Mouse (Mus musculus) liver, embryonic 14.5 days (tissue): ENCODE measurements around the gene Plcd3. TPM values are rescaled to one million over a fixed set of nuclear protein-coding genes. Genes with fewer than 3 reads are reported as not detected.

Experiments used
- ATAC-seq: fragments of 200-750 bp; cut with Nextera tagmentation; 2 replicates; pipeline ENCODE4 v1.8.0; 2017; ENCODE audit warnings: moderate number of reproducible peaks, mild to moderate bottlenecking, moderate library complexity; ENCODE audit not compliant: insufficient read depth
- DNase-seq, 3 experiments: peaks; one replicate each; pipeline ENCODE4 v3.0.0-alpha.2; 2012 to 2013; ENCODE audit warnings: low read depth in 3 of 3, low spot score in 3 of 3
- H3K27ac ChIP-seq: fragments of 300-500 bp; sonication (generic); 2 replicates; pipeline ENCODE4 v1.5.1; 2014; ENCODE audit warnings: moderate library complexity, mild to moderate bottlenecking, control low read depth, inconsistent platforms
- H3K27me3 ChIP-seq: fragments of 300-500 bp; sonication (generic); 2 replicates; pipeline ENCODE4 v1.6.1; 2014; ENCODE audit warnings: mild to moderate bottlenecking, low read length, moderate library complexity; ENCODE audit not compliant: control insufficient read depth, insufficient read depth
- H3K36me3 ChIP-seq: fragments of 300-500 bp; sonication (generic); replicated peaks from 2 replicates; pipeline ENCODE4 v1.6.1; 2014; ENCODE audit warnings: low read depth; ENCODE audit not compliant: control insufficient read depth, insufficient read depth
- H3K4me1 ChIP-seq, 2 experiments: fragments of 200-500 bp in 1 of 2; fragments of 300-500 bp in 1 of 2; sonication (generic) in 1 of 2; replicated peaks; 2 replicates each; pipeline ENCODE4 v1.6.1; 2012 to 2014; ENCODE audit warnings: antibody characterized with exemption in 1 of 2, inconsistent platforms in 1 of 2, low read length in 1 of 2; ENCODE audit not compliant: control insufficient read depth in 2 of 2, insufficient read depth in 2 of 2
- H3K4me2 ChIP-seq: fragments of 300-500 bp; sonication (generic); 2 replicates; pipeline ENCODE4 v1.6.1; 2014; ENCODE audit warnings: low read depth, mild to moderate bottlenecking, control low read depth, moderate library complexity
- H3K4me3 ChIP-seq, 2 experiments: fragments of 200-500 bp in 1 of 2; fragments of 300-500 bp in 1 of 2; sonication (generic) in 1 of 2; 2 replicates each; pipeline ENCODE4 v1.5.1; 2012 to 2014; ENCODE audit warnings: low read depth in 2 of 2, low read length in 2 of 2, mild to moderate bottlenecking in 2 of 2, control low read depth in 1 of 2, inconsistent platforms in 1 of 2, moderate library complexity in 1 of 2; ENCODE audit not compliant: insufficient read depth in 1 of 2
- H3K9ac ChIP-seq: fragments of 300-500 bp; sonication (generic); replicated peaks from 2 replicates; pipeline ENCODE4 v1.6.1; 2014; ENCODE audit warnings: mild to moderate bottlenecking, control low read depth, moderate library complexity
- H3K9me3 ChIP-seq: fragments of 300-500 bp; sonication (generic); 2 replicates; pipeline ENCODE4 v1.6.1; 2016; ENCODE audit warnings: low read length, mixed read lengths; ENCODE audit not compliant: control insufficient read depth
- CTCF ChIP-seq: IDR thresholded peaks from 2 replicates; pipeline ENCODE4 v1.5.1; 2016; ENCODE audit warnings: antibody characterized with exemption, low read depth, control low read depth
- EP300 ChIP-seq: IDR thresholded peaks from 2 replicates; pipeline ENCODE4 v1.6.1; 2016; ENCODE audit warnings: antibody characterized with exemption, low read depth
- WGBS: fragments of 180-500 bp; shearing (Covaris S2); extraction: QIAGEN DNeasy Blood & Tissue Kit; methylation state at CpG from one replicate; pipeline ENCODE4 v1.1.7; 2014; ENCODE audit not compliant: insufficient replicate concordance; 5-methylcytosine and 5-hydroxymethylcytosine counted together
- polyA plus RNA-seq, 2 experiments: library from polyadenylated mRNA; depleted of rRNA in 1 of 2; stranded (reverse) in 1 of 2; unstranded in 1 of 2; fragments of >200 nt; fragmentation: Nextera tagmentation in 1 of 2; extraction: Ambion mirVana in 1 of 2; gene quantifications; 2 replicates each; pipeline versions ENCODE4 v1.2.1 to v1.2.3; 2012 to 2014

Plcd3 gene
- polyA plus RNA-seq, 2 experiments = 0.29 to 0.31 TPM

- no peak overlapping the region for H3K4me3 ChIP-seq
- 92% methylated on average over 10 of the region's 10 CpGs for WGBS
- no peaks in the 10 kb centered on the region for H3K27me3 ChIP-seq
- no peak overlapping the region for H3K9ac ChIP-seq
- H3K36me3 ChIP-seq = peaks cover 19% of the 10 kb centered on the region
- H3K4me1 ChIP-seq = no peaks in the 10 kb centered on the region
- H3K4me2 ChIP-seq = no peak overlapping the region
- no peak for ATAC-seq
- no peaks in the 10 kb centered on the region for H3K9me3 ChIP-seq
- no peak overlapping the region for H3K27ac ChIP-seq
- no peak for DNase-seq
- TF ChIP-seq EP300 = no peak
- no peak for TF ChIP-seq CTCF
Measured at GRCm38 (mm10) chr11:103070322-103070880, 31.1 kb downstream of the Plcd3 start.

- ATAC-seq = no peak
- no peak for DNase-seq
- Histone ChIP-seq H3K4me1 (no peaks in the 10 kb centered on the region), H3K27ac (no peak overlapping the region), H3K9ac (no peak overlapping the region), H3K4me2 (no peak overlapping the region), H3K4me3 (no peak overlapping the region), H3K9me3 (no peaks in the 10 kb centered on the region), H3K36me3 (peaks cover 20% of the 10 kb centered on the region), H3K27me3 (no peaks in the 10 kb centered on the region)
- TF ChIP-seq EP300 = no peak
- 80% methylated on average over 2 of the region's 2 CpGs for WGBS
Measured at GRCm38 (mm10) chr11:103069731-103070130, 31.7 kb downstream of the Plcd3 start.

- no peak for ATAC-seq
- Histone ChIP-seq H3K27ac (no peak overlapping the region), H3K27me3 (no peaks in the 10 kb centered on the region), H3K9ac (no peak overlapping the region), H3K9me3 (no peaks in the 10 kb centered on the region), H3K4me3 (no peak overlapping the region), H3K36me3 (peaks cover 29% of the 10 kb centered on the region), H3K4me2 (no peak overlapping the region), H3K4me1 (no peaks in the 10 kb centered on the region)
- TF ChIP-seq CTCF (no peak), EP300 (no peak)
- no peak for DNase-seq
- WGBS = 90% methylated on average over 11 of the region's 11 CpGs
Measured at GRCm38 (mm10) chr11:103068884-103069283, 32.6 kb downstream of the Plcd3 start.

- TF ChIP-seq CTCF = no peak
- no peak for TF ChIP-seq EP300
- Histone ChIP-seq H3K27me3 (no peaks in the 10 kb centered on the region), H3K9me3 (no peaks in the 10 kb centered on the region), H3K9ac (no peak overlapping the region), H3K27ac (no peak overlapping the region), H3K36me3 (peaks cover 35% of the 10 kb centered on the region), H3K4me3 (no peak overlapping the region), H3K4me2 (no peak overlapping the region), H3K4me1 (no peaks in the 10 kb centered on the region)
- DNase-seq (no peak), ATAC-seq (no peak)
- WGBS = 83% methylated on average over 4 of the region's 4 CpGs
Measured at GRCm38 (mm10) chr11:103068272-103068671, 33.2 kb downstream of the Plcd3 start.

- WGBS = 83% methylated on average over 8 of the region's 8 CpGs
- Histone ChIP-seq H3K4me1 (no peaks in the 10 kb centered on the region), H3K27me3 (no peaks in the 10 kb centered on the region), H3K36me3 (peaks cover 40% of the 10 kb centered on the region), H3K4me3 (no peak overlapping the region), H3K9me3 (no peaks in the 10 kb centered on the region), H3K27ac (no peak overlapping the region), H3K4me2 (no peak overlapping the region), H3K9ac (no peak overlapping the region)
- TF ChIP-seq CTCF (no peak), EP300 (no peak)
- no peak for ATAC-seq
- no peak for DNase-seq
Measured at GRCm38 (mm10) chr11:103067457-103068001, 33.9 kb downstream of the Plcd3 start.
